Mouse (Mus musculus) neural tube, embryonic 11.5 days (tissue): ENCODE data around the gene Fam189a1. TPM values are rescaled to one million over a fixed set of nuclear protein-coding genes. Genes with fewer than 3 reads are reported as not detected.

Source experiments
- ATAC-seq: fragments of 200-750 bp; cut with Nextera tagmentation; 2 replicates; pipeline ENCODE4 v1.8.0; 2017; ENCODE audit warnings: moderate number of reproducible peaks, mild to moderate bottlenecking, moderate TSS enrichment, moderate library complexity; ENCODE audit not compliant: insufficient read depth, low FRiP score, low TSS enrichment
- DNase-seq: peaks from one replicate; pipeline ENCODE4 v3.0.0-alpha.2; 2015; ENCODE audit warnings: low spot score
- H3K27ac ChIP-seq: fragments of 300-500 bp; sonication (generic); 2 replicates; pipeline ENCODE4 v1.5.1; 2014; ENCODE audit warnings: low read depth, mild to moderate bottlenecking, low read length
- H3K27me3 ChIP-seq: fragments of 300-500 bp; sonication (generic); 2 replicates; pipeline ENCODE4 v1.6.1; 2014; ENCODE audit warnings: mild to moderate bottlenecking, low read length, mixed read lengths; ENCODE audit not compliant: control insufficient read depth, insufficient read depth
- H3K36me3 ChIP-seq: fragments of 300-500 bp; sonication (generic); 2 replicates; pipeline ENCODE4 v1.6.1; 2014; ENCODE audit warnings: mild to moderate bottlenecking, low read length, moderate library complexity, mixed read lengths; ENCODE audit not compliant: control insufficient read depth, insufficient read depth
- H3K4me1 ChIP-seq: fragments of 300-500 bp; sonication (generic); 2 replicates; pipeline ENCODE4 v1.6.1; 2014; ENCODE audit warnings: low read length, mixed read lengths; ENCODE audit not compliant: control insufficient read depth, insufficient read depth
- H3K4me2 ChIP-seq: fragments of 300-500 bp; sonication (generic); 2 replicates; pipeline ENCODE4 v1.6.1; 2014; ENCODE audit warnings: low read depth, mild to moderate bottlenecking, moderate library complexity
- H3K4me3 ChIP-seq: fragments of 300-500 bp; sonication (generic); 2 replicates; pipeline ENCODE4 v1.5.1; 2014; ENCODE audit warnings: low read depth, low read length
- H3K9ac ChIP-seq: fragments of 300-500 bp; sonication (generic); 2 replicates; pipeline ENCODE4 v1.6.1; 2014; ENCODE audit warnings: mild to moderate bottlenecking, low read length
- H3K9me3 ChIP-seq: fragments of 300-500 bp; sonication (generic); 2 replicates; pipeline ENCODE4 v1.6.1; 2016; ENCODE audit warnings: low read length; ENCODE audit not compliant: control insufficient read depth
- whole genome bisulfite sequencing: fragments of 180-500 bp; shearing (Covaris S2); extraction: QIAGEN DNeasy Blood & Tissue Kit; methylation state at CpG from one replicate; pipeline ENCODE4 v1.1.7; 2014; 5-methylcytosine and 5-hydroxymethylcytosine counted together
- polyA plus RNA-seq: library from polyadenylated mRNA; unstranded; fragments of >200 nt; fragmentation: Nextera tagmentation; extraction: Ambion mirVana; gene quantifications from 2 replicates; pipeline ENCODE4 v1.2.1, GENCODE M21; 2014

Gene Fam189a1
- 5.6 and 6.5 TPM in 2 replicates for polyA plus RNA-seq

DNA sequence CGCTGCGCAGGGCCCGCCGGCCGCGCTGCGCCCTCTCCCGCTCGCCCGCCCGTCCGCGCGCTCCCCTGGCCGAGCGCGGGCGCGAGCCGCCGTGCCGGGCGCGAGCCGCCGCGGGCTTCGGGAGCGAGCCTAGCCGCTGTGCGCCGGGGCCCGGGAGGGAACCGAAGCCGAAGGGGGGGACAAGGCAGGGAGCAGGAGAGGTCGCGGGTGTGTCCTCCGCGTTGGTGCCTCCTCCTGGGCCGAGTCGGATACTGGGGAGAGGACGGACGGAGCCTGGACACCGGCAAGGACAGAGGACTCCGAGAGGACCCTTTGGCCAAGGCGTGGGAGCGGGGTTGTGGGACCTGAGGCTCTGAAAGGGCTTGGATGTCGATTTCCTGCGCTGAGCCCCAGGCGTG is at the start of gene Fam189a1:
Fam189a1 (minus strand) TSS at position 57 of the 398 bp plus-strand sequence.
- peaks cover 18% of the 10 kb centered on the region for H3K27me3 ChIP-seq
- peak within 1 kb of the TSS; percentile 76 for H3K27ac ChIP-seq
- under 1% methylated on average over 26 of the region's 50 CpGs for WGBS
- peak; percentile 62 for ATAC-seq
- 0 out of 2 replicates have a peak, but pooled peaks cover 4% of the 10 kb centered on the region for H3K4me1 ChIP-seq
- peak within 1 kb of the TSS; percentile 93 for H3K4me2 ChIP-seq
- H3K9ac ChIP-seq = peak within 1 kb of the TSS; percentile 79
- H3K4me3 ChIP-seq = peak within 1 kb of the TSS; percentile 63
- H3K9me3 ChIP-seq = no peaks in the 10 kb centered on the region
- no peaks in the 10 kb centered on the region for H3K36me3 ChIP-seq
- DNase-seq = no peak

DNA sequence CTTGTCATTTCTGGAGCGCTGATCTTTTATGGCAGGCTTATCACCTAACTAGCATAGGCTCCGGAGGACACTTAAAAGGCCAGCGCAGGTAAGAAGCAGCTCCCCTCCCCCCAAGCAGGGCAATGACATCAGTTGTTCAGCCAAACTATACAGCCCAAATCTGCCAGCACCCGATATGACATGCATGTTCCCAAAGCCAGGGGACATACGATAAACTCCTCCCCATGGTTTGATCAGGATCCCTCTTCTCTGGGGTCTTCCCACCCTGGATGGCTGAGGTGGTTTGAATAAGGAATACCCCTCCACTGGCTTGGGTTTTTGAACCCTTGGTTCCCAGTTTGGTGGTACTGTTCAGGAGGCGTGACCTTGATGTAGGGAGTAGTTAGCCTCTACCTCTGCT is 49.7 kb upstream of the Fam189a1 start:
- H3K27ac ChIP-seq = no peak overlapping the region
- WGBS = 91% methylated on average over 6 of the region's 6 CpGs
- H3K36me3 ChIP-seq = no peaks in the 10 kb centered on the region
- H3K9ac ChIP-seq = no peak overlapping the region
- H3K27me3 ChIP-seq = no peaks in the 10 kb centered on the region
- DNase-seq (no peak), ATAC-seq (no peak)
- H3K4me1 ChIP-seq = no peaks in the 10 kb centered on the region
- H3K9me3 ChIP-seq = no peaks in the 10 kb centered on the region
- no peak overlapping the region for H3K4me3 ChIP-seq
- H3K4me2 ChIP-seq = no peak overlapping the region

DNA sequence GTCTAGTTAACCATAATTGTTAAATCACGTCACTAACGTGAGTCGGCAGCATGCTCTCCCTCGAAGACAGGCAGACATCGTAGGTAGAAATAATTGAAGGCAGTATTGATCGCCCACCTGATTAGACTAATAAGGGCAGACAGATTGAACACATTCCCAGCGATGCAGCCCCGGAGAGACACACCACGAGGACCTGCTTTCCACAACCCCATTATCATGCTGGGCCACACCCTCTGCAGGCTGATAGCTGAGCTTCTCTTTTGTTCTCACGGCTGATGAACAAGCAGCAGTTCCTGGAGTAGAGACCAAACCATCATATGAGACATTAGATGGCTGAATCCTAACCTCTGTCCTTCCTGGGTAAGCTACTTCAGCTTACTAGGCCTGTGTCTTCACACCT is 46.3 kb upstream of the Fam189a1 start:
- Histone ChIP-seq H3K9ac (no peak overlapping the region), H3K4me1 (no peaks in the 10 kb centered on the region), H3K27ac (no peak overlapping the region), H3K4me3 (no peak overlapping the region), H3K36me3 (no peaks in the 10 kb centered on the region), H3K27me3 (no peaks in the 10 kb centered on the region), H3K9me3 (no peaks in the 10 kb centered on the region), H3K4me2 (no peak overlapping the region)
- no peak for DNase-seq
- WGBS = 84% methylated on average over 10 of the region's 10 CpGs
- ATAC-seq = no peak

DNA sequence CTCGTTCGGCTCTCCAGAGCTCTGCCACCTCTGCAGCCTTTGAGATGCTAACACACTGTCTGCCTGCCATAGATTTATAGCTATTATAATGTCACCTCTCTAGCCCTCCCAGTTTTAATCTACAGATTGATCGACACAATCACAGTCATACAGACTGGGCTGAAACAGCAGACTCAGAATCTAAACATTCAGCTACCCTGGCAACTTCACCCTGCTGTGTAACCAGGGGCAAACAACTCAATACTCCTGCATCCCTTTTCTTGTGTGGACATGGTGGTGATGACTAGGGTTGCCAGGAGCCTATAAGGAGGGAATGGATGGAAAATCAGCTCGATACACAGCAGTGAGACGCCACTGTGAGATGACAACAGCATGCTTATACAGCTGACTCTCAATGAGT is 24.3 kb upstream of the Fam189a1 start:
- ATAC-seq = peak; percentile 90

DNA sequence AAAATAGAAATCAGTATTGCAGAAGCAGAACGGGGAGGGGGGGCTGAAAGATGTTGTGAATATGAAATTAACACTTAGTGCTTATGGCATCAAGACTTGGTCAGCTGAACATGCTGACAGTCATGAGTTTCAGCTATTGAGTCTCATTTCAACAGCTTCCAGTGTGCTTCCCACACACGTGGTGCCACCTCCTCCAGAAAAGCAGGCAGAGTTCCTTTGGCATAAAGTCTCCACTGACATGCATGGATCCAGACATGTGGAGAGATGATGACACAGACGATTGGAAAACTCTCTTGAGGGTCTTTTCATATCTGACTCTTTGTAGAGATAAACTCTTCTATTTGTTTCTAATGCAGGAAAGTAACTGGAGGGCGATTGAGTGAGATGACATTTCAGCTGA is 14.4 kb upstream of the Fam189a1 start:
- Histone ChIP-seq H3K4me3 (no peak overlapping the region), H3K9me3 (no peaks in the 10 kb centered on the region), H3K27ac (no peak overlapping the region), H3K36me3 (no peaks in the 10 kb centered on the region), H3K27me3 (no peaks in the 10 kb centered on the region), H3K4me2 (no peak overlapping the region), H3K4me1 (no peaks in the 10 kb centered on the region), H3K9ac (no peak overlapping the region)
- no peak for DNase-seq
- 88% methylated on average over 4 of the region's 4 CpGs for WGBS
- ATAC-seq = no peak

More for the DNA sequence above, 24.3 kb upstream of the Fam189a1 start:
- DNase-seq = peak; percentile 60
- H3K36me3 ChIP-seq = no peaks in the 10 kb centered on the region
- H3K27ac ChIP-seq = peak overlapping the region; percentile 35; the same call in 1 of the 2 replicates
- no peaks in the 10 kb centered on the region for H3K27me3 ChIP-seq
- H3K9me3 ChIP-seq = no peaks in the 10 kb centered on the region
- WGBS = 45% methylated on average over 5 of the region's 5 CpGs
- no peak overlapping the region for H3K4me2 ChIP-seq
- H3K9ac ChIP-seq = no peak overlapping the region
- H3K4me3 ChIP-seq = no peak overlapping the region
- no peaks in the 10 kb centered on the region for H3K4me1 ChIP-seq

DNA sequence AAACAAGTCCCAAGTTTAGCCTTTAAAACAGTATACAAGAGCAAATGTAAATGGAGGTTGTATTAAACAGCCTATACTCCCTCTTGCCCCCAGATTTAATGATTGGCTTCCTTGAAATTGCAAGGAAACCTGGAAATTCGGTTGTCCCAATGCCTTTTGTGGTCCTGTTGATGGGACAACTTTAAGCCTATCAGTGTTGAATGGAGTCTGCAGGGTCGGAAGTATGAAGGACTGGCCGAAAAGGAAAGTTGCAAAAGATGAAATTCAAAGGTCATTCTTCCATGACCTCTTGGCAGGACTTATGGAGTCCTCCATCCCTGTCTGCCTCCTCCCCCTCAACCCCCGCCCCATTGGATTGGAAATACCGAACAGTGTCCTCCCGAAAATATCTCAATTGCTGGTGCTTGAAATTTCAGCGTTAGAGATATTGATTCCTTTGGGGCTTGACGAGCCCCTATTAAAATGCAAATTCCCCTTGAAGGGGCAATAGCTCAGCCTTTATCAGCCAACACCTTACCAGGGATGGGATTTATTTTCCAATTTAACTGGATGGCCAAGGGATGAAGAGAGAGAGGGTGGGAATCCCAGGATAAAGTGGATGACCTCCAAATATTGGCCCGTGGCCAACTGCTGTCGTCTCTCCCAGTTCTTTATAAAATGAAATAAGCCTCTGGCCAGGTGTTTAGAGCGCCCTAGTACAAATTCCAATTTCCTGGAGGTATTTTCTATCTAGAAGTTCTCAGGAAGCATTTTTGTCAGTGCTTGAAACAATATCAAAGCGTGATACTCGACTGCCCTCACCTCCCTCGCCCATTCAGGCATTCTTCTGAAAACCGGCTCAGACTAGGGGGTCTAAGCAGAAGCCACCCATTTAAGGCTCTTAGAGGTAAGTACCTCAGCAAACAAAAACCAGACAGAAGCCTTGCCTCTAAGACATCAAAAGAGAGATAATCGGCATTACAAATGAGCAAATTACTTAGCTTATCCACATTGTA is 958 bp upstream of the Fam189a1 start:
- DNase-seq = peak; percentile 12
- peak overlapping the region; percentile 63 for H3K4me3 ChIP-seq

DNA sequence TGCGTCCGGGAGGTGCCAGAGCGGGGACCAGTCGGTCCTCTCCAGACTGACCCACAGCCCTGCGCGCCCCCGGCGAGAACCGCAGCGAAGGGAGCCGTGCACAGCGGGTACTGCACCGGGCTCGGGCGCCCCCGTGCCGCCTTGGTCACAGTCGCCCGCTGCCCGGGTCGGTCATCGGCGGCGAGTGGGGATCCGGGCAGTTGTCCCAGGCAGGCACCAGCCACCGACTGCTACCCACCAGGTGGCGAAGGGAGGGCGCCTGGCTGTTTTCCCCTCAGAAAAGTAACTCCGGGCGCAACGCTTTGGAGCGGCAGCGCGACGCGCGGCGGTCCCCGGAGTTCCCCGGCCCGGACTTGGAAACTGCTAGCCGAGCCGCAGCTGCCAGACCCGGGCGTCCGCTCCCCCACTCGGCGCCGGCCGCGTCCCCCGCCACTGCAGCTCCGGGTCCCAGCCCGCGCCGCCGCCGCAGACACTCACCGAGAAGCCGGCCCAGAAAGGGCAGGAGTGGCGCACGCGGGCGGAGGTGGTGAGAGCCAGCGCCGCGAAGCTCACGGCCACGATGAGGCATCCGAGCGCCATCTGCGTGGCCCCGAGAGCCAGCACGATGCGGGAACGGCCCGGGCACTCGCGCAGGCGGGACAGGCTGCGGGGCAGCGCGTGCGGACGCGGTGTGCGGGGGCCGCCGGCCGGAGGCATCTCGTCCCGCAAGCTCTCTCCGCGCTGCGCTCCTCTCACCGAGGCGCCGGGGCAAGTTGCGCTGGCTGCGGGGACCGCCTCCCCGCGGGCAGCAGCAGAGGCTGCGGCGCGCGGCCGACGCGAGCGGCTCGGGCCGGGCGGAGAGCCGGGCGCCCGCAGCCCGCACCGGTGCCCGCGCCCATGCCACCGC is 499 bp downstream of the Fam189a1 start:
- peak; percentile 86 for ATAC-seq
- Histone ChIP-seq H3K27ac (peak overlapping the region; percentile 76), H3K4me1 (0 out of 2 replicates have a peak, but pooled peaks cover 4% of the 10 kb centered on the region), H3K9ac (peak overlapping the region; percentile 79), H3K4me2 (peak overlapping the region; percentile 93), H3K9me3 (no peaks in the 10 kb centered on the region), H3K27me3 (peaks cover 18% of the 10 kb centered on the region), H3K36me3 (no peaks in the 10 kb centered on the region), H3K4me3 (peak overlapping the region; percentile 63)
- under 1% methylated on average over 87 of the region's 122 CpGs for WGBS
- peak; percentile 75 for DNase-seq

More for the DNA sequence above, 958 bp upstream of the Fam189a1 start:
- Histone ChIP-seq H3K4me1 (0 out of 2 replicates have a peak, but pooled peaks cover 4% of the 10 kb centered on the region), H3K9me3 (no peaks in the 10 kb centered on the region), H3K36me3 (no peaks in the 10 kb centered on the region), H3K4me2 (peak overlapping the region; percentile 93), H3K27me3 (peaks cover 18% of the 10 kb centered on the region), H3K27ac (no peak overlapping the region), H3K9ac (no peak overlapping the region; the same call in 1 of the 2 replicates)
- WGBS = 16% methylated on average over 16 of the region's 16 CpGs
- no peak for ATAC-seq

DNA sequence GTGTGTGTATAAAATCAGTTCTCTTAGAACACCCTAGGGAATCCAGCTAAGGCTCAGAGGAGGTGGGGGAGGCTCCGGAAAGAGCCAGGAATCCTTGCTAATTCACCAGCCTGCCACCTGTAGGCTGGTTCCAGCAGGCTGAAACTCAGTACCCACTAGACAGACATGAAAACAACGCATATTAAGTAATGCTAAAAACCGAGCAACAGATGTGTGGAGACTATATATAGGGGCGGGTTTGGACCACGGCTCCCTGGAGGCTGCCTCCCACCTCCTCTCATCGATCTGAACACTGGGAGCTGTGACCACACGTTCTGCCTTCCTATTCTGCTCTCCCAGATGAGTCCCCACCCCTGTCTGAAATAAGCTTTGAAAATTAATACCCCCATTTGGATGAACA is 1.8 kb downstream of the Fam189a1 start:
- no peak for ATAC-seq
- DNase-seq = peak; percentile 13
- Histone ChIP-seq H3K9ac (no peak overlapping the region), H3K27ac (no peak overlapping the region), H3K4me3 (no peak overlapping the region), H3K36me3 (no peaks in the 10 kb centered on the region), H3K27me3 (peaks cover 18% of the 10 kb centered on the region), H3K4me2 (peak overlapping the region; percentile 19; the same call in 1 of the 2 replicates), H3K4me1 (0 out of 2 replicates have a peak, but pooled peaks cover 4% of the 10 kb centered on the region), H3K9me3 (no peaks in the 10 kb centered on the region)
- WGBS = 11% methylated on average over 7 of the region's 7 CpGs
